Mouse (Mus musculus) erythroblast, adult 5-6 weeks (primary cell): ENCODE measurements at regions not wholly inside any gene's neighbourhood (a gene's known extent, or its start where the extent isn't known, plus 50 kb on each side); places are given as distances from the start of the nearest gene placed in this dataset.

Experiments
- ATAC-seq: replicated peaks from 2 replicates; pipeline ENCODE4 v1.8.0; 2016; ENCODE audit warnings: moderate number of reproducible peaks, mild to moderate bottlenecking, moderate TSS enrichment, inconsistent platforms; ENCODE audit not compliant: poor library complexity, low FRiP score, severe bottlenecking

DNA sequence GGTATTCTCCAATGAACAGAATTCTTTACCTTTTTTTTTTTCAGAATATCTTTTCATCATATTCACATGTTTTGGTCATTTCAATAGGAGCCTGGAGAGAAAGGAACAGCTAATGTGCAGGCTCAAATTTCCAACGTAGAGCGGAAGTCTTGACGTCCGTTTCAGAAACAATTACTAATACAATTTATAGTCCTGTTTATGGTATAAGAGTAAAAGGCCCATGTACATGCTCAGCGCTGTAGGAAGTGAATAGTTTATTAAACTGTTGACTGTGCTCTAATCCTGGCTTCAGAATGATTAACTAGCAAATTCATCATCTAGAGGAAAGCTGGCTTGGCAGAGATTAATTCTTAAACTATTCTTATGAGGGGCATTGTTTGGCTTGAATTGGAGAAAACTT lies 142.1 kb downstream of the Pik3r1 start:
- ATAC-seq, result no peak

DNA sequence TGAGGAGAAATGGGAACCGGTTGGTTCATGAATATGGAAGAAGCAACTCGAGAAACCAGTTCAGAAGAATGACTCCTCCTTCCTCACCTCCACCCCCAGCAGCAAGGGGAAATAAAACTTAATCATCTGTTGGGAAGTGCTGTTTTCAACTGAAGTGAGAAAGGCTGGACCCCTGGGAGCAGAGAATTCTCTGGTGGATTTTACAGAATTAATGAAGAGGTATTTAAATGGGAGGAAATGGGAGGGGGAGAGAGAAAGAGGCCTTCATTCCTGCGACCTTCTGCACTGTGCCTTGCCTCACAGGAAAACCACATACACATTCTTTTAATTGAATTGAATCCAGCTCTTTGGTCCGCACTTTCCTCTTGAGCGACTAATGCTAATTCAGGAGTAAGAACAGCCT lies 143.8 kb downstream of the Pik3r1 start:
- no peak for ATAC-seq

DNA sequence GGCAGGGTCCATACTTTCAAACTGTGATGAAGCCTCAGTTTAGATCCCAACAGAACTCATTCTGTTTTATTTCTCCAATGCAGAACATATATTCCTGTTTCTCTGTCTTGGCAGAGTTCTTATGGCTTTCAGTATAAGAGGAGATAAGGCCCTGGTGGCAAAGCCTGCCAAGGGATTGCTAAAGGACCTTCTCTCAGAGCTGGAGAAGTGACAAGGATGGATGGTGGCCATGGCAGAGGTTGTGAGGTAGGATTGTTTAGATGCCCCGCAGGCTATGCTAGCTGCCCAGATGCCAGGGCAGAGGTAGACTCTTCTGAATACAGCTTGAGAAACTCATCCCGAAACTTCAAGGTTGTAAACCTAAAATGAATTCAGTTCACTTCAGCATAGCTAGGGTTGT lies 145.4 kb downstream of the Pik3r1 start:
- 0 out of 2 replicates have a peak, but pooled peaks have one; percentile 21 for ATAC-seq

DNA sequence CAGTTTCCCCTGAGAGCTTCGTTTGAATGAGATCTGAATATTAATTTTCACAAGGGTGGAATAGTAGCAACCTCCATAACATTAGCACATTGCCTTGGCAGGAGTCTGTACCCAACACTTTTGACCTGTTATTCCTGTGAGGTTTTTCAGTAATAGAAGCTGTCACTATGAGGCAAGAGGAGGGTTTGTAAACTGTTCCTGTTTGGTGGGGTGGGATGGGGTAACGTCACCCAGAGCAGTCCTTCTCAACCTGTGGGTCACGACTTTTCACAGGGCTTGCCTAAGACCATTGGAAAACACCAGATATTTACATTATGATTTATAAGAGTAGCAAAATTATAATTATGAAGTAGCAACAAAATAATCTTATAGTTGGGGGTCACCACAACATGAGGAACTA lies 147.4 kb downstream of the Pik3r1 start:
- no peak for ATAC-seq

DNA sequence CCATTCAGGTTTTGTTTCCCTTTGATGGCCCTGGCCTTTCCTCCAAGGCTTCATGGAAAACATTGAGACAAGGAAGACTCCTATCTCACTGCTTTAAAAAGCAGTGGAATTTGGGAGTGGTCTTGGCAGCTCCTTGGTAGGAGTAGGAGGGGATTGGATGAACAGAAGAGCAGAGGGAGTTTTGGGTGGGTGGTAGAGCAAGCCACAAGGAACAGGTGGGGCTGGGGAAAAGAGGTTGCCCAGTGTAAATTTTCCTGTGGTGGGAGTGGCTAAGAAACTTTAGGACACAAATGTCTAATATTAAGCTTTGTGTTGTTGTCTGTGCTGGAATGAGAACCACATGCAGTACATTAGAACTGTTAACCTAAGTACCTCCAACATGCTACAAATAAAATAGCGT lies 148.9 kb downstream of the Pik3r1 start:
- no peak for ATAC-seq

DNA sequence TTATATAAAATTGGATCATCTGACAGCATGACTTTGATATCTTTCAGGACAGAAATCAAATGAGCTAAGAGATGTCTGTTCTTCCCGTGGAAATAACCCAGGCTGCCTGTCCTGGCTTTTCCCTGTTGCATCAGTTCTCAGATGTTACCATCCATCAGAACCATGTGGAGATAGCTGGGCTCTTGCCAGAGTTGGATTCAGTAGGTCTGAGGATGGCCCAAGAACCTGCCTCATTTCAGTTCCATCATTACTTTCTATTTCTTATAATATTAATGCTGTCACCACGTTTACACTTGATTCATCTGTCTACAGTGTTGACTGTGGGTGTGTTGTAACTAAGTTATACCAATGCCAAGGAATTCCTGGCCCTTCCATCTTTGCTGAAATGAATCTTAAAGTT lies 155.2 kb downstream of the Pik3r1 start:
- ATAC-seq, result no peak

DNA sequence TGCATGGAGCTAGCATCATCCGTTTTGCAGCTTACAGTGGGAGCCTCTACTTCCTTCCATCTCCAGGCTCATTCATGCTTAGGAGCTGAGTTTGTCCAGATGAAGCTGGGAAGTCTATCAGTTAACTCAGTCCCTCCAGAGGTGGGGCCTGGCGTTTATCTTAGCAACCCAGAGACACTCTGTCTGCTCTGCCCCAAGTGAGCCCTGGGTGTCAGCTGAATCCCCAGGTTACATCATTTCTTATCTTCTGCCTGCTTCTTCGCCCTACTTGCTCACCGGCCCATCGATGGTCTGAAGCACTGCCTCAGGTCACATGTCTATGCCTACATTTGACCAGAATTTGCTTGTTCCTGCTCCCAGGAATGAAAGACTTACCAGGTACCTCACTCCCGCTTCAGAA lies 156.3 kb downstream of the Pik3r1 start:
- ATAC-seq, result peak; percentile 95

DNA sequence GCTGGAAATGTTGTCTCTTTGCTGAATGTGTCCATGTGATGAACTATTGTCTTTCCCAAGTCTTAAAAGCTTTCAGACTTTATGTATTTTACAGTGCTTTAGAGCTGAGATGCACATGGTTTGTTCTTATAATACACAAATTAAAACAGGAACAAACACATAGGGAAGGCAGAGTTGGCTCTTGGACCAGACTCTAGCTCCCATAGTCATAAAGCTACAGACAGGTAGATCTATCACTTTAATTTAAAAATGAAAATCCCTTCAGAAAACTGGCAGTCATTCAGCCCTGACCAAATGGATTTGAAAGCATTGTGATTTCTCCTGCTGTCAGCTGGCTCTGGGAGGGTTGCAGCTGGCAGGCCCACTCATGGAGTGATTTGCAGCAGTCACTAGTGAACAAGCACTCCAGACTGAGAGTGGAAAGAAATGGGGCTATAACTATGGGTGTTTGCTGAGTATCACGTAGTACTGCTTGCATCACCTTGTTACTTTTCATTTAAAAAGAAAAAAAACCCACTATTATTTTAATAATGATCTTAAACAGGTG lies 161.8 kb downstream of the Pik3r1 start:
- ATAC-seq, result no peak

DNA sequence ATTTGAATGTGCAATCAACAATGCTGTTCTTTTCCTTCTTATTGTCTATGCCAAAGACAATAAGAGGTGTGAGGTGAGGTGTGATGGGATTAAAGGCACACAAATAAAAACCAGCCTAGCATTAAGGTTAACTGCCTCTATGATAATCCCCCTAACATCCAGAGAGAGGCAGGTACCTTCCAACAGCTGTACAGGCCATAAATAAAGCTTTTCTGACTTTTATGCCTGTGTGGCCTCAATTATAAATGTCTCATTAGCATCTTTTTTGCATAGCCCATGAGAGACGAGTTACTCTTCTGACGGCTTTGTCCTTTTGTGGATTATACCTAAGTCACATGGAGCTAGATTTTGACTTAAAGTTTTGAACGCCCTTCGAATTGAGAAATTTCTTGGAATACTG lies 162.3 kb downstream of the Pik3r1 start:
- ATAC-seq, result no peak

DNA sequence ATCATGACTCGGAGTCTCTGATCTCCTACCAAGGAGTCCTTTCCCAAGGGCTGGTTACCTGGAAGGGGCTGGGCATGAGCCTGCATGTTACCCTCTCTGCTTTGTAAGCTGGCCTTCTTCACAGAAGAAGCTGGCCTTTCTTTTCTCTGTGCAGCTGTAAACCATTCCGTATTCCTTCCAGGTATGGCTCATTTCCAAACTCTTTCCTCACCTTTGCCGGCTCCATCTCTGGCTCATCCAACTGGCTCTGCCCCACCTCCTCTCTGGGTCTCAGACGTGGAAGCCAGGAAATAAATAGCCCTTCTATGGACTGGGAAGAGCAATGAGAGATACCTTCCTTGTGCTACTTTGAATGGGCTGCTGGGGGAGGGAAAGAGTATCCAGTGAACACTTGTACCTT lies 163.0 kb downstream of the Pik3r1 start:
- no peak for ATAC-seq

DNA sequence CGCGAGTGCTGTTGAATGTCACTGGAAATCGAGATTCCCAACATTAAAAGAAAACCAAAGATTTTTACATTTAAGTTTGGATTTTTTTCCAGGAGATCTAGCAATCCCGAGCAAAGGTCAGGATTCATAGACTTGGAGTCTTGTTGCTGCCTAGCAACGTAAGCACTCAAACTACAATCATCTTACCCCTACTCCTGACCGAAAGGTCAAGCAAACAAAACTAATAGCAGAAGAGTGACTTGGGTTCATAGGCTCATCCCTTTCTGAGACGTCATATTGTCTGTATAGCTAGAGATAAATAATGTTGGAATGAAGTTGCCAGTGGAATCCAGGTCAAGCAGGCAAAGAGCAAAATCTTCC lies 169.9 kb downstream of the Pik3r1 start:
- ATAC-seq, result no peak

DNA sequence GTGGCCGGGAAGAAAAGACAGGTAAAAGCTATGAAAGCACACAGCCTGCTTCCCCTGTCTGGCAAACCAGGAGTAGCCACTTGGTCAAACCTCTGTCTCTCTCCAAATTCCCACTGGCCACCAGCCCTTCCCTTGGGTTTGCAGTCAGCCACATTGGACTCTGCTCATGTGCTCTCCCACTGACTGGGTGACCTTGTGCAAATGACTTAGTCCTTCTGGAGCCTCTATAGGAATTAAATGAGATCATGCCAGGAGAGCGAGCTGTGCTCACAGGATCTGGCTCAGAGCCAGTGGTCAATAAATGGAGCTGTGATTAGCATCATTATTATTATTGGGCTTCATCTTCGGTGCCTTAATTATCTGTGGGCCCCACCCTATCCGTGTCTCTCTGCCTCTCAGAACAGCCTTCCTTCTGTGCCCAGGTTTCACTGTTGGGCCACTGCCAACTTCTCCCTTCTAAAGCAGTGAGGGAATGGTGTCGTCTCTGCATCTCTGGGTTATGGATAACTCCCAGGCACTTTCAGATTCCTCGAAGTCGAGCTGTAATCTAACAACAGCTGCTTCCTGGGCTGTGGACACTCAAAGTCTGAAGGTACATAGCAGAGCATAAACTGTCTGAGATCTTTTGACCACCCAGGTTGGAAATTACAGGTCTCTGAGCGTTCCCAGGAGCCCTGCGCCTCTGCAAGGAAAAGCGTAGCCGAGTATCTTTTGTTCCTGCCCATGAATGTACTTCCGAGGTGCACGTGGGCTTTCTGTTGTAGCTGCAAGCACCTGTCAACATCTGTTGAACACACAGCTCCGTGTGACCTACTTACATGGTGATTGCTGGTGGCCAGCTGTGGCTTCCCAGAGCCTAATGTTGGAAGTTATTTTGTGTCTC lies 170.5 kb downstream of the Pik3r1 start:
- ATAC-seq, result no peak

DNA sequence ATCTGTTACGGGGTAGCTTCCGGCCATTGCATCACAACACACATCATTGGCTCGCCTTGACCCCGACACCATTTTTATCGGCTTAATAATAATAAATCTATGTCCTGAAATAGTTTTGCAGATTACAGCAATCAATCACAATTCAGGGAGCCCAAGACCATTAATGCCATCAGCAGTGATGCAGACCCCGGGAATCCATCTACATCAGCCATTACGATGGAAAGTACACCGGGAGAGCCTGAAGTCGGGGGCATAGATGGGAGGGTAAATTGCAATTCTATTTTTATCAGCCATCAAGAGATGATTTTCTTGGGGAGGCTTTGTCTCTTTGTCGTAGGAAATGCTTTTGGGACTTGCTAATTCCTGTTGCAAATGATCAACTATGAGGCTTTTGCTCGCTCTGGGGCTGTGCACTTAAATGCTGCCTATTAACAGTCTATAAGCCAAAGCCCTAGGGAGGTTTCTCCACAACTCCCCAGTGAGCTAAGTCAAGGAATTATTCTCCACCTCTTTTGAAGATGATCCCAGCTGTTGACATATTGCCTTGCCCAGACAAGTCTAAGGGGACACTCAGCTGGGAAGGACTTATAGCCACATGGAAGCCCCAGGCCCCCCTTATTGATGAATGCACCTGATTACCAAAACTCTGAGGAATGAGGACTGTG lies 173.4 kb downstream of the Pik3r1 start:
- ATAC-seq, result no peak

DNA sequence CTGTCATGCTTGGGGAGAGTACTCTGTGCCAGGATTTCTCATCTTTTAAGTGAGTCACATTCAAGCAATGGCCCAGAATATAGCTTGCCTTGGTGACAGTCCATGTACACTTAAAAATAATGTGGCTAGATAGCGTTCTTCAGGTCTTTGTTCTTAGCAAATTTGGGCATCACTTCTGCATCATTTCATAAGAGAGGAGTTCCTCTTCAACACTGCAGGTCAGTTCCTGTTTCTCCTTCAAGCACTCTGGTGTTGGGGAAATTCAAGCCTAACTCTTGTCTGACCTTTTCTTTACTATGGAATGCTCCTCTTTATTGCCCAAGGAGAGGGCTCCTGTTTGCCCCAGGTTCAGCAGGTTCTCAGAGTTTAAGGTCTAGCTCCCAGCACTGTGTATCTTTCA lies 175.7 kb downstream of the Pik3r1 start:
- no peak for ATAC-seq

DNA sequence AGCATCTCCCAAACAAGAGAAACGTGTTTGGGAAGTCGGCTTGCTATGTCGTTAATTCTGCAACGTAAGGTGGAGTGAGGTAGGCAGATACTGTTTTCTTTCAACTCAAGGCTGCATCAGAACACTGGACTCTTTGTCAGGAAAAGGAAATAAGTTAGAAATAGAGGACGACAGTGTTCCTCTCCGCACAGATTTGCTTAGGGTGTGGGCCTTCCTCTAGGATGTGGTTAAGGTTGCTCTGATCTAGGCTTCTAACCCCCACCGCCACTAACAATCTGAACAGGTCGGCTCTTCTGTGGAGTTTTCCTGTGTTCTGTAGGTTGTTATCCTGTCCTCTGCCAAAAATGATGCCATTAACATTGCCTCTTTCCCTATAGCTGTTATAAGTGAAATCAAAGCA lies 179.1 kb downstream of the Pik3r1 start:
- ATAC-seq, result no peak

DNA sequence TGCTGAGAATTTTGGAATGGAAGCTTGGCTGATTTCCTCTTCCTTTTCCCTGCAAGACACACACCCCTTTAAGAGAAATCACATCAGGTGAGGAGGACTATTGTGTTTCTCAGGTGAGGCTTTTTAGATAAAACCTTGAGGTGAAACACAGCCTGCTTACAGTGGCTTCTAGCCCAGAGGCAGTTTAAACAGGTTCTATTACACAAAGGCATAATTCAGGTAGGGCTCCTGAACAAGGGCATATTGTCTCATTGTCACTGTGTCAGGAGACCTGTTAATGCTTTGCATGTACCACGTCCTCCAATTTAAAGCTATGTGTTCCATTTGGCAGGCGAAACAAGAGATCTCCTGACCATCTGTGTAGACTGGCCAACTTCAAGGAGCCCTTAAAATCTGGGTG lies 181.2 kb downstream of the Pik3r1 start:
- ATAC-seq, result no peak

DNA sequence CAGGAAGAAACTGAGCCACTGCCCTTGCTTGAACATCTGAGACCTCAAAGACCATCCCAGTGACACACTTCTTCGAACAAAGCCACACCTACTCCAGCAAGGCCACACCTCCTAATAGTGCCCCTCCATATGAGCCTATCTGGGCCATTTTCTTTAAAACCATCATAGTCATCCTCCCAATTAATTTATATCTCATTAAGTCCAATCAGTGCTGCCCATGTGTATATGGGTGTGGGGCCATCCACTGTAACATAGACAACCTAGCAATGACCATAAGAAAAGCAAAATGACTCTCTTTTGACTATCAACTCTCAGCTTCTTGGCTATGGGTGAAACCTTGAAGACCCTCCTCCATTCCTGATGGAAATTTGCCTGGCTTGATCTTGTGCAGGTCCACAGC lies 191.5 kb downstream of the Pik3r1 start:
- ATAC-seq, result peak; percentile 58

DNA sequence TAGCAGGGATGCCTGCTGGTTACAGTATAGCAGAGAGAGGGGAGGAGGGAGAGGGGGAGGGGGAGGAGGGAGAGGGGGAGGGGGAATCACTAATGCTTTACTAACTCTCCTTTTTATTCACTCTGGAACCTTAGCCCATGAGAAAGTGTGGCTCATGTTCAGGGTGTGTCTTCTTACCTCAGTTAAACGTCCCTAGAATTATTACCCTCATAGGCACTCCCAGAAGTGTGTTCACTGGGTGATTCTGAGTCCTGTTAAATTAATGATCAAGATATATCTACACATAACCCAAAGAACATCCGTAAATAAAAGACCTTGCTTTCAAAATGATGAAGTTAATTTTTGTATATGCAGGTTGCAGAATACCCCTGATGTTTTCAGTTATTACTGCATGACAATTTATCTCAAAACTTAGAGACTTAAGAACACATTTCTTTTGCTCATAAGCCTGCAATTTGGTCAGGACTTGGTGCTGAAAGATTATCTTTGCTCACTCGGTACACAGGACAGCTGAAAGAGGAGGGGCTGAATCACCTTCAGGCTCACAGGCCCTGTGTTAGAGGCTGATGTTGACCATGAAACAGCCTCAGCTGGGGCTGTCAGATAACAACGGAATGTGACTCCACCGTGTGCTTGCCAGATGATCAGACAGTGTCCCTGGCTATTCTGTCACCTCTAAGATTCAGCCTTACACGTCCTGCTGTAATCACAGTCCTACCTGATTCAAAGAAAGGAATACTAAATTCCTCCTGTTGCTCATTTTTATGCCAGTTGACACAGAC lies 195.0 kb downstream of the Pik3r1 start:
- peak; percentile 94 for ATAC-seq

DNA sequence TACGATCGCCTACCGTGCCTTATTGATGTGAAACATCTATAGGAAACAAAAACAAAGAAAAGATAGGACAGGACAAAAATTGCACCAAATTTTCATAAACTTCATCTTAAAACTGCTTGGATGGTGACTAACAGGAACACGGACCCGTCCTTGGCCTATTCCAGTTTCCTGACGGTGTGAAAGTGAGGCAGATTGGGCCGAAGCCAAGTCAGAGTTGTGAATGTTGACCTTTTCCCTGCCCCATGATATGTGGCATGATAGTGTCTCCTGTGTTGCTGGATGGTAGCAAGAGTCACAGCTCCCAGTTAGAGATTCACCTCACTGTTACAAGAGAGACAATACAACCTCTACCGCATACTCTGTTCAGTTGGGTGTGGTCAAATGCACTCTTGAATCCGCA lies 195.8 kb downstream of the Pik3r1 start:
- no peak for ATAC-seq

DNA sequence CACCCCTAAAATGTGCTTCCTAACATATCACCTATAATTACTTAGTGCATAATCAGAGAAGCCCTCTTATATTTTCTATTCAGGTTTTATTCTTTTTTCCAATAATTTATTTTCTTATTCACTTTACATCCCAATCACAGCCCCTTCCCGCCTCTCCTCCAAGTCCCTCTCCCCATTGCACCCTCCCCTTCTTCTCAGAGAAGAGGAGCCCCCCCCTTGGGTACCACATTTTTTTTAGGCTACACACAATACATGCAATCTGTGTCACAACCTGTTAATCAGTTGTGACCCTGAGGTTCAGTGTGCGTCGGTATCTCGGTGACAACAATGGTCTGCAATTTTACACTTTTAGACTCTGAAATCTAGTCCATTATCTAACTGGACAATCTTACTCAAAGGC lies 198.0 kb downstream of the Pik3r1 start:
- ATAC-seq, result no peak
